Mouse (Mus musculus) MEL (cell line): ENCODE measurements around the gene Ramp2.

Experiments
- CTCF ChIP-seq, 3 experiments: IDR thresholded peaks in 2 of 3; conservative IDR thresholded peaks in 1 of 3; 2 replicates each; pipeline ENCODE4 v1.5.1; 2011 to 2012; ENCODE audit warnings: low read length in 3 of 3, low read depth in 2 of 3, mild to moderate bottlenecking in 2 of 3, improper control_type of control experiment in 1 of 3, inconsistent platforms in 1 of 3, mixed read lengths in 1 of 3, moderate library complexity in 1 of 3; ENCODE audit not compliant: control insufficient read depth in 1 of 3, insufficient read depth in 1 of 3, poor library complexity in 1 of 3, severe bottlenecking in 1 of 3
- EP300 ChIP-seq, 2 experiments: IDR thresholded peaks; 2 replicates each; pipeline ENCODE4 v1.6.1; 2011; ENCODE audit warnings: improper control_type of control experiment in 2 of 2, low read length in 2 of 2, low read depth in 1 of 2, mild to moderate bottlenecking in 1 of 2
- MAZ ChIP-seq: IDR thresholded peaks from 2 replicates; pipeline ENCODE4 v1.6.1; 2012; ENCODE audit warnings: low read depth, mild to moderate bottlenecking, inconsistent platforms, low read length, improper control_type of control experiment
- MEF2A ChIP-seq: IDR thresholded peaks from 2 replicates; pipeline ENCODE4 v1.6.1; 2014; ENCODE audit warnings: low read depth, mild to moderate bottlenecking, inconsistent platforms, low read length, improper control_type of control experiment; ENCODE audit not compliant: poor library complexity, insufficient replicate concordance, severe bottlenecking; ENCODE audit errors: extremely low read depth
- MXI1 ChIP-seq: IDR thresholded peaks from 2 replicates; pipeline ENCODE4 v1.6.1; 2011; ENCODE audit warnings: mild to moderate bottlenecking, low read depth, low read length, improper control_type of control experiment
- MYB ChIP-seq: IDR thresholded peaks from 2 replicates; pipeline ENCODE4 v1.6.1; 2011; ENCODE audit warnings: mild to moderate bottlenecking, low read depth, low read length, improper control_type of control experiment
- MYC ChIP-seq: IDR thresholded peaks from 2 replicates; pipeline ENCODE4 v1.6.1; 2011; ENCODE audit warnings: low read depth, mild to moderate bottlenecking, low read length, improper control_type of control experiment, moderate library complexity
- POLR2A ChIP-seq, 2 experiments: IDR thresholded peaks; 2 replicates each; pipeline ENCODE4 v1.6.1; 2011 to 2012; ENCODE audit warnings: low read length in 2 of 2, mild to moderate bottlenecking in 2 of 2, control low read depth in 1 of 2, improper control_type of control experiment in 1 of 2, low read depth in 1 of 2, moderate library complexity in 1 of 2; ENCODE audit not compliant: control insufficient read depth in 1 of 2, insufficient read depth in 1 of 2, poor library complexity in 1 of 2
- POLR2AphosphoS2 ChIP-seq: IDR thresholded peaks from 2 replicates; pipeline ENCODE4 v1.6.1; 2011; ENCODE audit warnings: low read length, improper control_type of control experiment
- RCOR1 ChIP-seq: IDR thresholded peaks from 2 replicates; pipeline ENCODE4 v1.6.1; 2012; ENCODE audit warnings: low read depth, mild to moderate bottlenecking, inconsistent platforms, low read length, improper control_type of control experiment
- USF1 ChIP-seq: IDR thresholded peaks from 2 replicates; pipeline ENCODE4 v1.6.1; 2014; ENCODE audit warnings: low read depth, mild to moderate bottlenecking, inconsistent platforms, low read length, improper control_type of control experiment, moderate library complexity
- USF2 ChIP-seq, 2 experiments: IDR thresholded peaks; 2 replicates each; pipeline ENCODE4 v1.6.1; 2011 to 2012; ENCODE audit warnings: improper control_type of control experiment in 2 of 2, low read length in 2 of 2, borderline replicate concordance in 1 of 2, inconsistent platforms in 1 of 2, low read depth in 1 of 2, mild to moderate bottlenecking in 1 of 2; ENCODE audit not compliant: insufficient read depth in 1 of 2
- ZC3H11A ChIP-seq: IDR thresholded peaks from 2 replicates; pipeline ENCODE4 v1.6.1; 2012; ENCODE audit warnings: low read depth, mild to moderate bottlenecking, inconsistent platforms, low read length, improper control_type of control experiment

DNA sequence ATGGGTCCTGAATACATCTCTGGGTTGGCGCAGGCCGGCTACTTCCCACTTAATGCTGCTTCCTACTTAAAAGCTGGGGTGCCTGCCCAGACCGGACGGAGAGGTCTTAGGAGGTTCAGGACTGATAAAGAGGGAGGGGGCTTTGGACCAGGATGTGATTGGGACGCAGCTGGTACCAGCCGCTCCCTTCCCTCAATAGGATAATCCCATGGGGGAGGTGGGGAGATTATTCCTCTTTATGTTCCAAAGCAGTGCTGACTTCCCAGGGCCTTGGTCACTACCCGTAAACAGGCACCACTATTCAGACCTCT, 829 bp downstream of the Ramp2 start:
- TF ChIP-seq USF1: no peak
- no peak for TF ChIP-seq MYC
- no peak for TF ChIP-seq EP300 (IDR thresholded peaks at IDR 0.05; ENCODE audit: low read depth in 1 of 2, low read length in 2 of 2)
- TF ChIP-seq MXI1: no peak
- no peak for TF ChIP-seq ZC3H11A
- TF ChIP-seq MEF2A: no peak
- TF ChIP-seq MYB: no peak
- TF ChIP-seq USF2 (IDR thresholded peaks at IDR 0.05; ENCODE audit: borderline replicate concordance in 1 of 2, insufficient read depth in 1 of 2, low read depth in 1 of 2, low read length in 2 of 2): no peak
- no peak for TF ChIP-seq POLR2A (IDR thresholded peaks at IDR 0.05; ENCODE audit: control insufficient read depth in 1 of 2, insufficient read depth in 1 of 2, low read depth in 1 of 2, low read length in 2 of 2, poor library complexity in 1 of 2)
- no peak for TF ChIP-seq CTCF (IDR thresholded peaks at IDR 0.05 in 2 of 3, conservative IDR thresholded peaks at IDR 0.05 in 1 of 3; ENCODE audit: control insufficient read depth in 1 of 3, insufficient read depth in 1 of 3, low read depth in 2 of 3, low read length in 3 of 3, poor library complexity in 1 of 3, severe bottlenecking in 1 of 3)
- no peak for TF ChIP-seq RCOR1
- TF ChIP-seq POLR2AphosphoS2: no peak
- no peak for TF ChIP-seq MAZ
